Mouse (Mus musculus) left cerebral cortex, adult 2 months (tissue): ENCODE measurements around the gene Cuedc2. TPM values are rescaled to one million over a fixed set of nuclear protein-coding genes. Genes with fewer than 3 reads are reported as not detected.
A peak's percentile ranks its signal among the peaks of the same experiment; 100 is the strongest.

Experiments
- DNase-seq, 2 experiments: peaks; one replicate each; pipeline ENCODE4 v3.0.0; 2021 to 2022; ENCODE audit warnings: low spot score in 2 of 2, mixed read lengths in 1 of 2; ENCODE audit errors: extremely low spot score in 1 of 2
- H3K27ac ChIP-seq: fragments of 200-600 bp; 2 replicates; pipeline ENCODE4 v1.8.1; 2022
- H3K4me3 ChIP-seq: fragments of 200-600 bp; 2 replicates; pipeline ENCODE4 v1.8.1; 2022
- CTCF ChIP-seq: fragments of 200-600 bp; IDR thresholded peaks from 2 replicates; pipeline ENCODE4 v1.8.1; 2022; ENCODE audit warnings: antibody characterized with exemption, mild to moderate bottlenecking, moderate library complexity
- intact Hi-C: fragments of 180-260 bp; cut with DNase I; formaldehyde crosslinking; loops from one replicate; pipeline ENCODE4 v1.15.1; 2025
- microRNA-seq, 2 experiments: library from miRNA; unstranded; fragments of <30 nt; microRNA quantifications; one replicate each; pipeline ENCODE4 v1.2.0; 2021
- total RNA-seq, 2 experiments: library from RNA; stranded (reverse); gene quantifications; 2 replicates each; pipeline ENCODE4 v1.2.3; 2021

The Cuedc2 gene
- total RNA-seq, 2 experiments from 2014 or later, result 188 to 196 TPM

GRCm38 (mm10) chr19:46303251-46304215 is 35.0 kb downstream of the Cuedc2 start:
- DNase-seq, result no peak
- peak overlapping the region; percentile 65 for H3K4me3 ChIP-seq
- no peak overlapping the region; the same call in 1 of the 2 replicates for H3K27ac ChIP-seq
- intact Hi-C loops, result loop anchor here (1.0 to 5.0 kb wide), 3 partner anchors 27 to 149 kb away; no protein-coding TSS in a partner anchor
- TF ChIP-seq CTCF, result no peak

- intact Hi-C loops, result loop anchor here (5.0 kb wide), 1 partner anchor 150 kb away; no protein-coding TSS in a partner anchor
Measured at GRCm38 (mm10) chr19:46302551-46302950, 36.0 kb downstream of the Cuedc2 start.

GRCm38 (mm10) chr19:46300294-46301045 is 38.0 kb downstream of the Cuedc2 start:
- Histone ChIP-seq H3K4me3 (no peak overlapping the region), H3K27ac (no peak overlapping the region)
- intact Hi-C loops, result loop anchor here (5.0 kb wide), 1 partner anchor 152 kb away; no protein-coding TSS in a partner anchor
- TF ChIP-seq CTCF, result no peak
- DNase-seq, result no peak

More at GRCm38 (mm10) chr19:46302551-46302950, 36.0 kb downstream of the Cuedc2 start:
- TF ChIP-seq CTCF, result no peak
- no peak overlapping the region for H3K4me3 ChIP-seq
- no peak for DNase-seq
- no peak overlapping the region for H3K27ac ChIP-seq

- H3K4me3 ChIP-seq, result no peak overlapping the region
- no peak for TF ChIP-seq CTCF
- no peak overlapping the region for H3K27ac ChIP-seq
- DNase-seq, result no peak
- intact Hi-C loops, result no loop called here
Measured at GRCm38 (mm10) chr19:46296938-46297337, 41.6 kb downstream of the Cuedc2 start.

GRCm38 (mm10) chr19:46290535-46291105 is 47.9 kb downstream of the Cuedc2 start:
- Histone ChIP-seq H3K4me3 (no peak overlapping the region), H3K27ac (no peak overlapping the region)
- no peak for TF ChIP-seq CTCF
- intact Hi-C loops, result no loop called here
- DNase-seq, result no peak

GRCm38 (mm10) chr19:46287566-46287965 is 50.9 kb downstream of the Cuedc2 start:
- TF ChIP-seq CTCF, result no peak
- Histone ChIP-seq H3K4me3 (no peak overlapping the region), H3K27ac (no peak overlapping the region)
- intact Hi-C loops, result no loop called here
- no peak for DNase-seq

- no peak for TF ChIP-seq CTCF
- Histone ChIP-seq H3K4me3 (no peak overlapping the region), H3K27ac (no peak overlapping the region)
- intact Hi-C loops, result no loop called here
- DNase-seq, result no peak
Measured at GRCm38 (mm10) chr19:46286926-46287325, 51.6 kb downstream of the Cuedc2 start.

GRCm38 (mm10) chr19:46286047-46286446 is 52.5 kb downstream of the Cuedc2 start:
- intact Hi-C loops, result no loop called here
- DNase-seq, result no peak
- TF ChIP-seq CTCF, result no peak

GRCm38 (mm10) chr19:46285631-46286030 is 52.9 kb downstream of the Cuedc2 start:
- Histone ChIP-seq H3K27ac (no peak overlapping the region), H3K4me3 (no peak overlapping the region)
- TF ChIP-seq CTCF, result no peak
- DNase-seq, result no peak
- intact Hi-C loops, result no loop called here

More at GRCm38 (mm10) chr19:46286047-46286446, 52.5 kb downstream of the Cuedc2 start:
- Histone ChIP-seq H3K27ac (no peak overlapping the region), H3K4me3 (no peak overlapping the region)

GRCm38 (mm10) chr19:46284686-46285085 is 53.8 kb downstream of the Cuedc2 start:
- no peak overlapping the region for H3K4me3 ChIP-seq
- no peak for DNase-seq
- no peak overlapping the region for H3K27ac ChIP-seq
- intact Hi-C loops, result no loop called here
- TF ChIP-seq CTCF, result no peak

- intact Hi-C loops, result no loop called here
- DNase-seq, result no peak
- Histone ChIP-seq H3K27ac (no peak overlapping the region), H3K4me3 (no peak overlapping the region)
- TF ChIP-seq CTCF, result no peak; the same call in 1 of the 2 replicates
Measured at GRCm38 (mm10) chr19:46282081-46282849, 56.2 kb downstream of the Cuedc2 start.

Small RNAs within 50 kb of the gene (microRNA-seq; reads per million reads assigned to microRNA genes)
- 1.7 to 12.9 reads per million in 2 experiments for gene Mir146b

Other genes with a start within 250 kb of the Cuedc2 start
- gene Elovl3, start 206.8 kb downstream of the Cuedc2 start, total RNA-seq, result not detected
- gene Pitx3, start 190.4 kb downstream of the Cuedc2 start, total RNA-seq, result not detected
- gene Gbf1, start 186.2 kb downstream of the Cuedc2 start, total RNA-seq, result 10 to 100 TPM; 90.1 to 95.4 TPM
- 1 to 10 TPM; 2.9 to 3.3 TPM for gene Nfkb2, start 34.4 kb downstream of the Cuedc2 start, total RNA-seq
- 100 to 1,000 TPM; 605 to 647 TPM for gene Psd, start 11.5 kb downstream of the Cuedc2 start, total RNA-seq
- gene Fbxl15, start 10.5 kb downstream of the Cuedc2 start, total RNA-seq, result 10 to 100 TPM; 27.0 to 29.6 TPM
- 10 to 100 TPM; 25.5 to 25.9 TPM for gene Mfsd13a, start 2.4 kb upstream of the Cuedc2 start, total RNA-seq
- gene 2310034G01Rik, start 11.6 kb upstream of the Cuedc2 start, total RNA-seq, result under 1 TPM; 0.66 to 0.91 TPM
- gene Actr1a, start 57.0 kb upstream of the Cuedc2 start, total RNA-seq, result 100 to 1,000 TPM; 179 to 197 TPM
- gene Sufu, start 58.2 kb upstream of the Cuedc2 start, total RNA-seq, result 10 to 100 TPM; 19.4 to 20.1 TPM
- 100 to 1,000 TPM; 114 to 121 TPM for gene Trim8, start 163.0 kb upstream of the Cuedc2 start, total RNA-seq
- gene Arl3, start 234.5 kb upstream of the Cuedc2 start, total RNA-seq, result 100 to 1,000 TPM; 120 to 129 TPM
- gene Sfxn2, start 234.7 kb upstream of the Cuedc2 start, total RNA-seq, result 1 to 10 TPM; 4.6 to 7.4 TPM